Mouse (Mus musculus) urinary bladder, postnatal 10 days (tissue): ENCODE results near the gene Aven.

Experiments used
- DNase-seq: peaks from one replicate; pipeline ENCODE4 v3.0.0; 2022; ENCODE audit warnings: low spot score

Aven gene

DNA sequence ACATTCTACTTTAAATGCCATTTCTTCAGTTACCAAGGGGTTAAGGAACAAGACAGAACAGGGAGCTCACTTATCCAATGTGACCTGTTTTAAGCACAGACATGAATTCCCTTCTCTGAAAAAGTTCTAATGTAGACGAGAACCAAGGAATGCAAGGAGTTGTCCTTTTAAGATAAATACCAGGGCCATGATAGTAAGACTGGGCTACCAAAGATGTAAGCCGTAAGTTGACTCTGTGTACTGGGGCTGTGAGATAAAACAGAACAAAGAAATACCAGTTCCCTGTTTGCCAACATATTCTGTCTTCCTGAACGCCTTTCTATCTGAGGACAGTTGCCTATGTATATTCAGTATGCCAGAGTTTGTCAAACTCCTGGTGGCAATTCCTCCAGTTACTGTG is 176.7 kb downstream of the Aven start:
- no peak for DNase-seq

- DNase-seq: no peak
Observed at GRCm38 (mm10) chr2:112676175-112676574, 183.4 kb downstream of the Aven start.

DNA sequence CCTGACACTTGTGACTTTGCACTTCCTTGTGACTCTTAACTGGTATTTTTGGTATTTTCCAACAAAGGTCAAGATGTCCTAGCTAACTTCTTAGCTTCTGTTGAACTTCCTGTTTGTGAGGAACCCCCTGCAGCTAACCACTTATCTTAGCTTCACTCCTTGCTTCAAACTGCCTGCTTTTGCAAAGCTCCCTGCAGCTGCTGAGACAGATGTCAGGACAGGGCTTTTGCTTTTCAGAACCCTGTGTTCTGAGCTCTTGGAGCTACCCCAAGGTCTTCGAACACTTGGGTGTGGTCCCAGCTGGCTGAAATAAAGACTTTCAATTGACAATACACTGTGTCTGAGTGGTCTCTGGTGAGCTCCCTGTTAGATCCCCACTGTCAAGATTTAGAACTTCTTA is 184.0 kb downstream of the Aven start:
- DNase-seq: no peak

GRCm38 (mm10) chr2:112677246-112677645 is 184.5 kb downstream of the Aven start:
- no peak for DNase-seq

- DNase-seq: no peak
Observed at GRCm38 (mm10) chr2:112681817-112682216, 189.1 kb downstream of the Aven start.
